Mouse (Mus musculus): ENCODE measurements around the gene Raph1. TPM values are rescaled to one million over a fixed set of nuclear protein-coding genes. Genes with fewer than 3 reads are reported as not detected.

The Raph1 gene
- 100 to 1,000 TPM; 147 to 153 TPM for total RNA-seq (2021)

DNA sequence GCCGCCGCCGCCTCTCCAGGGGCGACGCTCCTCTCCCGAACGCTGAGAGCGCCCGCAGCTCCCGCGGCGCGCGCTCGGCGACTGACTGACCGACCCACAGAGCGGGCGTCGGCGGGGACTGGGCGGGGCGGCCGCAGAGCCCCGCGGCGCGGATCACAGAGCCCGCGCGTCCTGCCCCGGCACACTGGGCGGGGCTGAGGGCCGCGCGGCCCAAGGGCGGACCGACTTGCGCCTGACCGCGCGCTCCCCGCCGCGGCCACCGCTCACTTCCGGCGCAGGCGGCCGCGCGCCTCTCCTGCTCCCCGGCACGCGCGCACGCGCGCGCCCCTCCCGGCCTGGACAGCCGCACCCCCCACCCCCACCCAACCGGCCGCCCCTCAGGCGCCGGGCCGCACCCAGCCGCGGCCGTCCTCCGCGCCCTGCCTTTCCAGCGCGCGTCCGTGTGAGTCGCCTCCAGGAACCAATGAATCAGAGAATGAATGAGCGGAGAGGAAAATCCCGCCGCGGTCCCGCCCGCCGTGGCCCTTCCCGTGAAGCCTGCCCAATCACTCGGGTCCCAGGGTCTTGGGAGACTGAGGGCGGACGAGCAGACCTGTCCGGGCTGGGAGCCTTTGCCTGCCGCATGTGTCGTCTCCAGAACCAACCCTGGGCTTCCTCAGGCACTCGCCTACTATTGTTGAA lies at the start of gene Raph1:
Gene Raph1, minus strand, starts transcription at position 474 of the 681 bp plus-strand sequence.
- DNase-seq, result peak; percentile 90

- no peak for DNase-seq
These were observed 48.8 kb upstream of the Raph1 start for GRCm38 (mm10) chr1:60615703-60616102.

DNA sequence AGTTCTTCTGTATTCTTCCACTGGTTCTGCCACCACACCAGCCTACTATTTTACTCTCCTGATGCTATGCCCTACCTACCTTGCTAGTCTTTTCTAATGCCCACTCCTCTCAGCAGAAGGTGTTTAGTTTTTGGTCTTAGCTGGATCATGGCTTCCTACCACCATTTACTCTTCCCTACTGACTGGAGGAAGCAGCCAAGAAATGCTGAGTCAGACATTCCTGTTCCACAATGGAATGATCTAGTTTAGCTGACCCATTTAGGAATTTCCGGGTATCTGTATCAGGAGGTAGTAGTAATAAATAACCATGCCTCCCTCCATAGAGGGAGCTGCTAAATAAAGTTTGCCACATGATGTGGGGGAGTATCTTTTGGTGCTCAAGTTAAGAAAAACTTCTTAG lies 48.0 kb upstream of the Raph1 start:
- no peak for DNase-seq

GRCm38 (mm10) chr1:60611968-60612367 lies 45.1 kb upstream of the Raph1 start:
- no peak for DNase-seq

- DNase-seq, result no peak
These were observed 43.7 kb upstream of the Raph1 start for GRCm38 (mm10) chr1:60610631-60611030.

DNA sequence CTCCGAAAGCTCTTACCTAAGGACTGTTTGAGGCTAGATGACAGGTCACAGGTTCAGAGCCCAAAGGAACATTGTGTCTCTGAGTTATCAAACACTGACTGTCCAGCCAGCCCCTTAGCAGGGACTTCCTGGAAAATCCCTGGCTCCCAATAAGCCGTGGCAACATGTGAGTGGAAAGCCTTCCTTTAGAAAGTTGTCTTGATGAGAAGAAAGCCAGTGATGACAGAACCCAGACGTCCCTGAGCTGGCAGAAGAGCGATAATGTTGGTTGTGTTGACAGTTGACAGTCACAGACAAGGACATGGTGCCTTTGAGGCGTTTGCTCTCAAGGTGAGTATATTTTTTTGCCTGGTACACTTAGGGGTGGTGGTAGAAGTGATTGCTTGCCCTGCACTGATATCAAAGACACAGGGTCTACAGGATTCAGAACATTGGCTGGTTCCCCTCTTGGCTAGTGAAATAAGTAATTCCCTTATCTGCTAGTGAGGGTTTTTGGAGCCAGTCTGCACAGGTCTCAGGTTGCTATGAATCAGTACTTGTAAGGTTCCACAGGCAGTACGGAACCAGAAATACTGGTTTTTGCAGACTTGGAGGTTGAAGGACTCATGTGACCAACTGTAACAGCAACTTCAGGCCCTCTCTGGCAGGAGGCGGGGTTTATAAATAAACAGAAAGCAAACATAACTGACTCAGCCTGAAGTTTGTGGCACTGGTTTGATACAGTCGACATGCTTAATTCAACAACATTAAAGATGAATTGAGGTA lies 42.3 kb upstream of the Raph1 start:
- peak; percentile 59 for DNase-seq

GRCm38 (mm10) chr1:60604481-60605021 lies 37.6 kb upstream of the Raph1 start:
- no peak for DNase-seq

- DNase-seq, result no peak
These were observed 33.8 kb upstream of the Raph1 start for GRCm38 (mm10) chr1:60600682-60601081.

GRCm38 (mm10) chr1:60599926-60600325 lies 33.0 kb upstream of the Raph1 start:
- no peak for DNase-seq

DNA sequence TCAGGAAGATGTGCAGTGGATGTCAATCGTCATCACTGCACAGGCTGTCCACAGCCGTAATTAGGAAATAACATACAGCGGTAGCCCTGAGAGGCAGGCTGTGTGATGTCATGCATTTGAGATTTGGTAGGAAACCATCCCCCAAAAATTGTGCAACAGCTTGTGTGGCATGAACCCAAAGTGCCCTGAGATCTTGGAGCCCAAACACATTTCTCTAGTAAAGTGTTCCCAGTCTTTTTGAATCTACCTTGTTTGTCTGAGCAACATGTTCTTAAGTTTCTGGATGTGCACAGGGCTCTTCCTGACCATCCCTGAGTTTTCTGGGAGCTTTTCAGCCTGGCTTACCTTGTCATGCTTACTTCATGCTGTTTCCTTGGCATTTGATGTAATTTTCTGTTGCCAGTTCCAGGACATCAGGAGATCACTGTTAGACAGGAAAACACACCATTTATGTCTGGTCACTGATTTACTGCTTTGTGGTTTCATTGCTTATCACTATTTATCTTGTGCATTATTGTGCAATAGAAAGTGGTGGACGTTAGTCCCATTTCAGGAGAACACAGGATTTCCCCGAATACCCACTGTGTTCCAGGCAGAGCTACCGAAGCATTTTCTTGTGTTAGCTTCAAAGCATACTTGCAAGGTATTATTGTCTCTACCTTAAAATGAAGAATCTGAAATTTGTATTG lies 32.3 kb upstream of the Raph1 start:
- no peak for DNase-seq

DNA sequence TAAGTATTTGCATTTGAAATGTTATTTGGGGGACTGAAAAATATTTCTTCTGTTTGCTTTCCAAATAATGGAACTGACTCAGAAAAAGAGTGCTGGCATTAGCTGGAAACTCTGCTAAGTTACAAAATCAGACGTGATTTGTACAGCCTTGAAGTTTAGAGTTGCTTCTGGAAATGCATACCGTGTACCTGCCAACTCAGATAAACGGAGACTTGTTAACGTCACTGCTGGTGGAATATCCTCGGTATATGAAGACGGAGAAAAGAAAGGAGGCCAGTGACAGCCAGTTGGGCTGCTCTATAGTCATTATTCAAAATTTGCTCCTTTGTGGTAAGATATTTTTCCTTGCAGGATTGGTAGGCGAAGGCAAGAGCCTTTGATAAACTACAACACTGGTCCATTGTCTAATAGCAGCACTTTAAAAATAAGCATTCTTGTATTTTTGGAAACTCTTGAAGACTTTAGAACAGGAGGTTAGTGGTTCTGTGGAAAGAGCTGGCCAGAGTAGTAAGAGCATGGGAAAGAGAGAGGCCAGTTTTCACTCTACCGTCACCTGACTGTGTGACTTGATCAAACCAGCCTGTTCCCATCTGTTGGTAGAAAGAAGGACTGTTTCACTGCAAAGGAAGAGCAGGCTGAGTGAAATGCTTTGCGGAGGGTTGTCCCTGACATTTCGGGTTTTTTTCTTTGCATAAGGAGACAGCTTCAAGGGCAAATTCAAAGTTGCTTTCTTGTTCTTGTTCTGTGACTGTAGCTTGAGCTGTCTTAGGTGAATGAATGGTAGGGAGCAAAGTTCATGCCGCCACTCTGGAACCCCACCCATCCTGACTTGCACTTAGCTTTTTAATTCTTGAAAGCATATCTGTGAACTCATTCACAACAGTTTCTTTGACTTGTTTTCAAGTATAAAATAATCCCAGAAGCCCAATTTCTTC lies 29.7 kb upstream of the Raph1 start:
- DNase-seq, result no peak

- DNase-seq, result no peak
These were observed 26.2 kb upstream of the Raph1 start for GRCm38 (mm10) chr1:60593101-60593500.

GRCm38 (mm10) chr1:60588887-60589629 lies 22.2 kb upstream of the Raph1 start:
- DNase-seq, result no peak

DNA sequence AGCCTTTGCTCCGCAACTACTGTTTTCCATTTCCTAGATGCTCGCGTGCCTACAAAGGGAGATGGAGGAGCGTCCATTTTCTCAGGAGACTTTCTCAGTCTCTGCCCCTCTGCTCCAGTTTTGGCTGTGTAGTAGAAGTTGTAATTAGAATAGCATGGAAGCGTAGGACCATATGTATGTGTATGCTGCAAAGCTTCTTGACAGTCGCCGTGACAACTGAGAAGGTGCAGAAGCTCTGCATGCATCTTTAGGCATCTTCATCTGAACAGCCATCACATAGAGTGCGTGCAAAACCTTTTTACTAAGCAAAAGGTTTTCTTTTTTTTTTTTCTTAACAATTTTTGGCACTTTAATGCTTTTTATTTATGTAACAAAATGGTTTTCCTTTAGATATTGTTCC lies 14.1 kb upstream of the Raph1 start:
- DNase-seq, result no peak

- DNase-seq, result no peak
These were observed 13.0 kb upstream of the Raph1 start for GRCm38 (mm10) chr1:60579886-60580285.

DNA sequence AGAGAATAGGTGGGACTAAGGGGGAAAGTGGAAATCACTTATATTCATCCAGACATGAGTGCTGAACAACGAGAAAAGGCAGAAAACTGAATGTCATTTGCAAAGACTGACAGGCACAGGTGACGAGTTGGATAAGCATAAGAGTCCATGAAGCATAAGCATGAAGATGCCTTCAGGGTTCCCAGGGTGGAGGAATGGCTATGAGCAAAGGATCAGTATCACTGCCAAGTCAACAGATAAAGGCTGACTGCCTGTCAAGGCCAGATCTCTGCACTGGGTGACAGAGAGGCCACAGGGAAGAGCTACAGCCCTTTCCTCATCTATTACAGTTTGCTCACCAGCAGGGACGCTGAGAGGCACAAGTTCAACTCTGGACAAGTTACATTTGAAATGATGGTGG lies 5.8 kb upstream of the Raph1 start:
- no peak for DNase-seq

GRCm38 (mm10) chr1:60569741-60570140 lies 2.8 kb upstream of the Raph1 start:
- no peak for DNase-seq

DNA sequence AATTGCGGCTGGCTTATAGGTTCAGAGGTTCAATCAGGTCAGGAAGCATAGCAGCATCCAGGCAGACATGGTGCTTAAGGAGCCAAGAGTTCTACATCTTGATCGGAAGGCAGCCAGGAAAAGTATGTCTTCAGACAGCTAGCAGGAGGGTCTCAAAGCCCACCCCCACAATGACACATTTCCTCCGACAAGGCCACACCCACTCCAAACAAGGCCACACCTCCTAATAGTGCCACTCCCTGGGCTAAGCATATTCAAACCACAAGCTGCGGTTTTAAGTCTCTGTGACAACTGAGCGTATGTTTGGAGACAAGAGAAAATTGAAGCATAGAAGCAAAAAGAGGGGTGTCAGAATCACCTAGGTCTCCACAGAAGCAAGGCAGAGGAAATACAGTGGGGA lies 2.3 kb upstream of the Raph1 start:
- no peak for DNase-seq

- DNase-seq, result no peak
These were observed 417 bp upstream of the Raph1 start for GRCm38 (mm10) chr1:60567321-60567720.

DNA sequence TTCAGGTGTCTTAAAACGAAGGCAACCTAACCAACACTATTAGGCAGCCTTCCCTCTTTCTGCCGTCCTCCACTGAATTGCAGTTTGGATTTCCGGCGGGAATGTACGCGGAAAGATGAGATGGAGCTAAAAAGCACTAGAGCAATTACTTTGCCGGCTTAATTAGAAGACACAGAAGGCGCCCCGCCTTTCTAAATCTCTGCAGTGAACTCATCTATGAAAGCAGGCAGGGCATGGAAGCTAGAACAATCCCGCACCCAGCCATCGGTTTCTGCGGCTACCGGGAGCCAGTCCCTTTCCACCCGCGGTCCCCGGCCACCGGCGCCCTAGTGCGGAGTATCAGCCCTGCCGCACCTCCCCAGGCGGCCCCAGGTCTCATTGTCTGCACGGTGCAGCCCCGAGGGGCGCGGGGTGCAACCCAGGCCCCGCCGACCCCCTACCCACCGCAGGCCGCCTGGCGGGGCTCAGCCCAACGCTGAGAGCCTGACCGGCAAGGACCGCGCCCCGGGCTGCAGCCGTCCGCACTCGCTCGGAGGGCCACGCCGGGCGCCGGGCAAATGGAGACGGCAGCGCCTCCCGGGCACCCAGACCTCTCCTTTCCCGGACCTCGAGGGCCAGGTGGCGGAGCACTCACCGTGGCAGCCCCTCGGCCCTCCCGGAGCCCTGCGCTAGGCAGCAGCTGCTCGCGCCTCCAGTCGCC lies 823 bp downstream of the Raph1 start:
- DNase-seq, result no peak
